Mouse (Mus musculus) layer of hippocampus, postnatal 14 days (tissue): ENCODE measurements around the gene Tfap2a. TPM values are rescaled to one million over a fixed set of nuclear protein-coding genes. Genes with fewer than 3 reads are reported as not detected.

Experiments used
- DNase-seq, 2 experiments: peaks; one replicate each; pipeline ENCODE4 v3.0.0; 2021 to 2022; ENCODE audit warnings: low spot score in 2 of 2, mixed read lengths in 1 of 2
- long read RNA-seq, 2 experiments: library from polyadenylated mRNA; stranded (forward); transcript quantifications; one replicate each; pipeline ENCODE4 v2.0.0; 2021
- total RNA-seq, 2 experiments: library from RNA; stranded (reverse); gene quantifications; 2 replicates each; pipeline ENCODE4 v1.2.3; 2021

Gene Tfap2a
- total RNA-seq = under 1 TPM; 0.41 to 0.52 TPM
- long read RNA-seq, experiment 1 = 0 reads
- long read RNA-seq, experiment 2, partial matches to known transcripts = 0 of 1 reads
- long read RNA-seq, experiment 2, other reads (novel, unspliced or antisense) = 1 of 1 reads

DNA sequence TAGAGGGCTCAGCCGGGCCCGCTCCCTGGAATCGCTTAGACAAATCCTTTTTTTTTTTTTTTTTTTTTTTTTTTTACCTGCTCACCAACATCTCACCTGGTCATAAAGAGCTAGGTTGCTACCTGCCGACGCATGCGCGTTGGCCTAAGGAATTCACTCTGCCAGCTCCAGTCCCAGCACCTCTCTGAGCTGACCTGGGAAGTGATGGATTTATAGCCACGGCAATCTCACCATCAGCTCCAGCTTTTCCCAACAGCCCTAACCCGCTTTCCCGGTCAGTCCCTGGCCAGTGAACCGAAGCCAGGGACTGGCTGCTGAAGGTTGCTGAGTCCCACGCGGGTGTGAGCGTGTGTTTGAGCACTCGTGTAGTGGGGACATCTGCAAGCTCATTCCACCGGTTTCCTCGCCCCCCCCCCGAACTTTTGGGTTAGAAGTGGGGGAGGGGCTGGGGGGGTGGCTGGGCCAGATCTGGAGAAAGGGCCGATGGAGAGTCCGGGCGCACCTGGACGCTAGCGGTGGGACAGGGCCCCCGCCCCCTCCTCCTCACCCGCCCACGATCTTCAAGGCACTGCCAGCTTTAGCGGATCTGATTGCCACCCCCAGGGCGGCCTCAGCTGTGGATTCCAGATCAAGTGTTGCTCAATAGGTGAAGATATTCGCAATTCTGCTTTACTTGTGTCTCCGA is at the start of gene Tfap2a:
Tfap2a (minus strand) TSS at position 181 of the 685 bp plus-strand sequence.
- DNase-seq = no peak

DNA sequence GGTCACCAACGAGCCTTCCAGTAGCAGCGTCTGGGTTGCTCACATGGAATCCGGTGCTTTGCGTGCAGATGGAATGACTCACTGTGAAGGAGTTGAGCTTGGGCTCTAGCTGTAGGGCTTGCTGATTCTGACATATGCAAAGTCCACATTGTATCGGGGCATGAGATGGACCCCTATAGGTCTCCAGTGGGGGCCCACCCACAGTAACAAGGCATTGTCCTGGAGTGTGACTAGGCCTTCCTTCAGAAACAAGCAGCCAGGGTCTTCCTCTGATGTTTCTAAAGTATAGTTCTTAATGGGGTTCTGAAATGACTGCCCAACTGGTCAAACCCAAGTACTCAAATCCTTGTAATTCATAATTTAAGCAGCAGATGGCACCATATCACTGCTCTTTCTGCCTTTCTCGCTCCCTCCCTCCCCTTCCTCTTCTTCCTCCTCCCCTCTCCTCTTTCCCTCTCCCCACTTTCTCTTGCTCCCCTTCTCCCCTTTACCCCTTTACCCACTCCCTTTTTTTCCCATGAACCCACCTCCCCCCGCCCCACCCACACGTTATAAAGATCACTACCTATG is 46.1 kb upstream of the Tfap2a start:
- DNase-seq = peak in 1 of 2 experiments; percentile 54

DNA sequence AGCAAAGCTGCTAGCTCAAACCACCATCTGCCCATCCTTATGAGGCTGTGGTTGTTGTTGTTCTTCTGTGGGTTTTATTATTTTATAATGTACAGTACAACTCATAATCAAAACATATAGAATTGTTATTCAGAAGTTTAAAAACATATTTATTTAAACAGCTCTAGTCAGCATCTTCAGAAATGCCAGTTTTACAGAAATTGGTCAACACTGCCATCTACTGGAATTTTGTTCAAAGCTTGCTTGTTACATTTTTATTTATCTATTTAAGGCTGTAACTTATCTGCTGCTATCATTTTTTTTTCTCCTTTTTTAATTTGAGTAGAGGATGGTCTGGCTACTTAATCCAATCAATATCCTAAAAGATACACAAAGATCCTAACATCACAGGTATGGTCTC is 19.8 kb upstream of the Tfap2a start:
- peak in 1 of 2 experiments; percentile 40 for DNase-seq

DNA sequence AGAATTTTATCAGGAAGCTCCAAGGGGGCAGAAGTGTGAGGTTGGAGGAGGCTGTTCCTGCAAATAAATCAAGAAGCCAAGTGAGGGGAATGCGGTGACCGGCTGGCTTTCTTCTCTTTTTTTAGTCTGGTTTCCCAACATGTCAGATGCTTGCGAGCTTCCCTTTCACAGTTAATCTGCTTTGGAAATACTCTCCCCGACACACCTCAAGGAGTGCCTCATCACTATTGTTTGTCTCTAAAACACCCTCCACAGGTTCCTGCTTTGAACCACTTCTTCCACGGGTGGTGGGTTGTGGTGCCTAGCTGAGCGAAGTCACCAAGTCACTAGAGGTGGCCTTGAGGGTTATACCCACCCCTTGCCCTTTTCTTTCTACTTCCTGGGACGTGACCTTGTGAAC is 18.2 kb upstream of the Tfap2a start:
- DNase-seq = no peak

DNA sequence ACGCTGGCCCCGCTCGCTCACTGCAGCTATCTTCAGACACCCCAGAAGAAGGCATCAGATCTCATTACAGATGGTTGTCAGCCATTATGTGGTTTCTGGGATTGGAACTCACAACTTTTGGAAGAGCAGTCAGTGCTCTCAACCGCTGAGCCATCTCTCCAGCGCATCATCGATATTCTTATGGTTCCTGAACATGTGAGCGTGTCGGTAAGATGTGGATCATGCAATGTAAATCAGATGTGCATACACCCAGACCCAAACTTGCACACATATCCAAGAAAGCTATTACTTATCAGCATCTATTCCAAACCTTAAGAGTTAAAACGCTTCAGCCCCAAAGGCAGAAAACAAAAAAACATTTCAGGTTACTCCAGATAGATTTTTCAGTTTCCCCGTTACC is 15.9 kb upstream of the Tfap2a start:
- no peak for DNase-seq

DNA sequence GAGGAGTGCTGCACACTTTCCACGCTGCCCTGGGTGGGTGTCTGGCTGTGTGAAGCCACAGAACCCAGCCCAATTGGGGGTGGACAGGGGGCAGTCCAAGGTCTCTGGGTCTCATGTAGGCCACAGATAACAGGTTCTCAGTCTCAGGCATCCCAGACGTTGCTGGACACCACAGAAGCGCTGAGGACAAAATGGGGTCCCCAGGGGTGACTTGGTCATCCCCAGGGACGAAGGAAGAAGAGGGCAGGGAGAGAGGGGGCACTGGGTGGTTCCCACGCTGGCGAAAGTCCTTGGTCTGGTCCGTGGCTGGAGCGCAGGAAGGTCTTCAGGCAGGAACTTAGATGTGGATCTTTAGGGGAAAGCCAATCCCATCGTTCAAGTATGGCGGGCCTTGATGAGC is 13.7 kb upstream of the Tfap2a start:
- no peak for DNase-seq

DNA sequence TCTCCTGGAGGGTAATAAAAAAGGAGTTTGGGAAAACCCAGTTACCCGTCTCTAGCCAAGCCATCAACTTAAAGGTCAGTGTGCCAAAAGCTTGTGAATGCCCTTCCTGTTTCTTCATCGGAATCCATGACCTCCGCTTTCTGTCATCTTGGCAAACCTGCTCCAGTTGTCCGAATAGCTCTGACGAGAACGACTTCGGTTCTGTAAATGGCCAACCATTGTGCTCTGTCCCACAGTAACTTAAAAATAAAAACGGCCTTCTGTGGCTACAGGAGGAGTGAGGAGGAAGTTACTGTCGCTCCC is 11.4 kb upstream of the Tfap2a start:
- DNase-seq = no peak

DNA sequence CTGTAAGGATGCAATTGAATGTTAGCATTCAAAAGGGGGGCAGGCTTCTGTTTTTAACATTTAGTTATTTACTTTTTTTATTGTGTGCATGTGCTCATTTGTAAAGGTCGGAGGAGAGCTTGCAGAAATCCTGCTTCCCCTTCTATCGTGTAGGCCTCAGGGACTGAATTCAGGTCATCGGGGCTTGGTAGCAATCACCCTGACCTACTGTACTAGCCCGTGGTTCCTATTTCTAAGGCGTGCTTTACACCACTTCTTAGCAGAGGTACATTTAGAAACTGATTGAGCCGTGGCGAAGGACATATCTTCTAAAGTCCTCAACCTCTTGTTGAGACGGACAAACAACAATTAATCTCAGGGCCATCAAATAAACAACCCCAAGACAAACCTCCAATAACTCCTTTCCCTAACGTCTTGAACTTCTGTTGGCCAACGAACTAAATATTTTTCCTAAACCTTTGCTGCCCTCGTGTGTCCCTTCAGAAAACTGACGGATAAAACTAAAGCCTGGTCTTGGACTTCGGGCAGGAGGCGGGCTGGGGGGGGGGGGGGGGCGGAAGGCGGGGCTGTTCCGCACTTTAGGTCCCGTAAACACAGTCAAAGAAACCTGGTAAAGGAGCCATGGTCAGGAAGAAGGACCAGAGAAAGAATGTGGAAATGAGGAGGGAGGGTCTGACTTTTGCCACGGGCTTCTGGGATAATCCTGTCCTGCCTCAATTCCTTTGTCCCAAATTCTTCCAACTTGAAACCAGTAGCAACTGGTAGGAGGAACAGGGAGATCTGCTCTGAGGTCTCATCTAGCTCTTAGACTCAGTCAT is 10.8 kb upstream of the Tfap2a start:
- no peak for DNase-seq

DNA sequence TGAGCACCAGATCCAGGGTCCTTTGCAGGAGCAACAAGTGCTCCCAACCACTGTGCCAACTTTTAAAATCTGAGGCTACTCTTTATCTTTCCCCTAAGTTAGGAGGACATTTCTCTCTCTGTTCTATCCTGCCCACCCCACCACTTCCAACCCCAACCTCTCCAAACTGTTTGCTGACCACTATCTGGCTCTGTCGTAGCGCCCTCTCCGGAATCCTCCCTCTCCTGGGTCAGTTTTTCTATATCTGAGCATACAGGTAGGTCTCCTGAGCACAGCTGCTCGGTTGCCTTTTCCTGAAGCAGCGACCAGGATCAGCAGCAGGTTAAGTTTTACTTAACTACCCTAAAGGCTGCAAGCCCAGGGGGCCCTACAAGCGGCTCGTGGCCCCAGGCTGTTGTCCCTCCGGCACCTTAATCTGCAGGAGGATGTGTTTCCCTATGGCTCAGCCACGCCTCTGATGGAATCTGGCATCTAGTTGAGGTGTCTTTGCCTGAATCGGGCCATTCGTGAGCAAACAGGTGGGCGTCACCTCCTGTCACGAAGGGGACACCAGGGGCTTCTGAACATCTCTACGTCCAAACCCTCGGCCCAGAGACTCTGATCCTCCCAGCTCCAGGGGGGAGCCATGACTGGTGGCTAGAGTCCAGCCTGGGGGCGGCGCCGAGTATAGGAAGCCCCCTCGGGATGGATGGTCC is 6.1 kb upstream of the Tfap2a start:
- no peak for DNase-seq

DNA sequence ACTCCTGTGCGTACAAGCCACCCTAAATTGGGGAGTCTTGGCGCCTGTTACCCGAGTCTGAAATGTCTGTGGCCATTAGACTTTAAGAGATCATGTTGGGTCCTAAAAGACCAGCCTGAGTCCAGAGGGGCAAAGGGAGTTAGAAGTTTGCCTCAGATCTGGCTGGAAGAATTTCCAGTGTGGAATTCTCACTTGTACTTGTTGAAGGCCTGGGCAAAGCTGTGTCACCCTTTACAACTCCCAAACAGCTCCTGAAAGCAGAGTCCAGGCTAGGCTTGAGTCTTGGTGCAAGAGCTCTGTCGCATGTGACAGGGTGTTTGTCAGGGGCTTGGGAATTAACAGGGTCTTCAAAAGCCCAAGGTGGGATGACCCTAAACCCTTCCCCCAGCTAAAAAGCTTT is 5.0 kb upstream of the Tfap2a start:
- DNase-seq = no peak

DNA sequence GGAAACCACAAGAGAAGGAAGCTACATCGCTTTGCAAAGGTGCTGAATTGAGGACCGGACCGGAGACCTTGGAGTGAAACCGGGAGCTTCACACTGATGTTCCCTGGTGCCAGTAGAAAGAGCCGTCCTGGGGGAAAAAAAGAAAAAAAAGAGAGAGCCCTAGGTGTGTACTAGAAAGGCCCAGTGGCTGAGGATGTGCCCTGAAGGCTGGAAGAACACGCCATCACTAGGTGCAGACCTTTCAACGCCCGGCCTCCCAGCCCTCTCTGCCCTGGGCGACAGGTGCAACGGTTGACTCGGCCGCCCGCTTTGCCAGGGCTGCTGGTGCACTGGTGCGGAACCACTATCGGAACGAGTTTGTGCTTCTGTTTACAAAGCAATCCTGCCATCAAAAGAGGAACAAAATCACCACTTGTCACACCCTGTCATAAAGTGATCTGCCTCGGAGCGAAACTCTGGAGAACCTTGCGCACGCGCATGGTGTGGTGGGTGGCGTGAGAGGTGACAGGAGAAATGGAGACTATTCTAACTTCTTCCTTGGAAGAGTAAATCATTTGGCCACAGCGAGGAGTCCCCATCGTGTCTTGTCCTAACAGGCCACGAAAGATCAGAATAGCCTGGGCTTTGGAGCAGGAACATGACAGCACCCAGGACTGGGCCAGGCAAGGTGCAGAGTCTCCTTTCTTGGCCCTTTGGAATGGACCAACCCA is 3.8 kb upstream of the Tfap2a start:
- DNase-seq = no peak

DNA sequence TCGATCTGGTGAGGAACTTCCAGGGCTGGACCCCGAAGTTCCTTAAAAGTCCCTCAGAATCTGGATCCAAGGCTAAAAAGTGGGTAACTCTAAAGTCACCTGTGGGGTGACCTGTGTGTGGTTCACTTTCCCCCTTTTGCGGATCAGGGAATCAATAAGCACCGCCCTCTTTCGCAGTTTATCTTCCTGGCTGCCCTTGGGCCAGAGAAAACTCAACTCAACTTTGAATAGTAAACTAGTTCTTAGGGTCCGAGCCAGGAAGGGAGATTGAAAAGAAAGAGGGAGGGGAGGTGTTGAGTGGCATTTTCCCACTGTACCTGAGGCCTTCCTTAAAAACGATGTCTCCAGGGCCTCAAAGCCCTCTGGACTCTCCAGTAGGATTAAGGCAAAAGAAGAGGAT is 3.3 kb upstream of the Tfap2a start:
- no peak for DNase-seq

DNA sequence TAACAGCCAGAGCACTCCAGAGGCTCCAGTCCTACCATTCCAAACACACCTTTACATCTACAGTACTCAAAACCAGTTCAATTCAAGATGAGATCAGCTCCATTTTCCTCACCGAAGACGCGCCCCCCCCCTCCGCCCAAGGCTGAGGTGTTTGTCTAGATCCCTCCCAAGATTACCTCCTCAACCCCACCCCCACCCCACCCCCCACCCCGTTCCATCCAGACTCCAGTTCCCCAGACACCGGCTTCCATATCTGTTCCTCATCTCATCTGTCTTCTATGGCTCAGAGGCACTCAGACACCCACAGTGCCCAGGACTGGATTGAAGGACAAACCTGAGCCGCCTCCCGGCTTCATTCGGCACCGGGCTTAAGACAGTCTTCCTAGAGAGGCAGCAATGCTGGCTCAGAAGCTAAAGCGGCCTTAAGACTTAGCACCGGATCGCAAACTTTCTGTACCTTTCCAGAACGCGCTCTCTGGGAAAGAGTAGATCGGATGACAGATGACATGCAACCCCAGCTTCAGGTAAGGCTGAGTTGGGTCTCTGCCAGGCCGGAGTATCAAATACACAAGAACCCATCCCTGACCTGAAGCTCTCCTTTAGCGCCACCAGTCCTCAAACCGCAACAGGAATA is 2.7 kb upstream of the Tfap2a start:
- DNase-seq = no peak

DNA sequence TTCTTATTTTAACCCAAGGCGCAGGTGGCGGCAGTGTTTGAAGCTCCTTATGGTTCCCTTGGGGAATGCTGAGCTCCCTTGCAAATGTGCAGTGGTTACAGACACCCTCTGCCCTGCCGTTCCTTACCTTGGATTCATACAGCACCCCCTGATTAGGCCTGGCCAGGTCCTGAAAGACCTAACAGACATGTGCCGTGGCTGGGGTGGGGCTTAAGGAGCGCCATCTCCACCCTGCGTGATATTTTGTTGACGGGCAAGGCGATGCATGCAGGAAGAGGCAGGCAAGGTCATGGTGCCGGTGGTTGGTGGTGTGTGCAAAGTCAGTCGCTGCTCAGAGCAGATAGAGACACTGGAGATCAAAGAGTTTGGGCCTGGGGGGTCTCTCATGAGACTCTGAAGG is 1.7 kb upstream of the Tfap2a start:
- DNase-seq = no peak

DNA sequence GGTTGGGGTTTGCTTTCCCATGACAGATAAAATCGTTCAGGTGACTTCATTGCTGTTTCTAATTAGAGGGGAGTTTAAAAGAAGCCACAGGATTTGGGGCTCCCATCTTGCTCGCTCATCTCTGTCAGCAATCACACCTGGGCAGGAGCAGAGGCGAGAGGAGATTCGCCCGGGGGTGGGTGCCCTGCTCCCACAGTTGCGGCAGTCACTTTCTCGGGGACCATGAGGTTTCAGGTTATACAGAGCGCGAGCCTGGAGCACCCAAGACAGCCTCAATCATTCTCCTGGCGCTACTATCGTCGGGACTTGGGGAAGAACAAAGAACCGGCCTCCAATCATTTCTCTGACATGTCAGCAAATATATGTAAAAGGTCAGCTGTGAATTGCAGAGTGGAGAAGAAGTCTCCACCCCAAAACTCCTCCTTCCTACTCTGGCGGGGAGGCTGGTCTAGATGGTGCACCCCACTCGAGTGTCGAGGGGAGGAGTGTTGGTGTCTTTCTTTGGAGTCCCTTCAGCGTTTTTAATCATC is 1.0 kb upstream of the Tfap2a start:
- no peak for DNase-seq

DNA sequence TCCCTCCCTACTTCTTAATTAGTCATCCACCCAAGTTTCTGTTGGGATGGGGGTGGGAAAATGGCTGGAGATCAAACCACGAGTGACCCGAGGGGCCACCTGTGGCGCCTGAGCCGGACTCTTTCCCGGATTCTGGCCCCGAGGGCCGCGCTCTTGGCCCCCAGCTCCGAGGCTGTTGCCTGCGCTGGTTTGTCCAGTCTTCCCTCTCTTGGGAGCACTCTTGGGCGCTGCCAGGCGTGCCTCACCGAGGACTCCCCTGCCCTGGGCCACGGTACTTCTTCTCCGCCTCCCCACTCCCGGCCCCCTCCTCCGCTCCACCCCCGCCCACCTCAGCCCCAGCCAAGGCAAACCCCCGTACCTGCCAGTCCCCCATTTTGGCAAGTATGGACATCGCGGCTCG is 415 bp downstream of the Tfap2a start:
- DNase-seq = no peak

DNA sequence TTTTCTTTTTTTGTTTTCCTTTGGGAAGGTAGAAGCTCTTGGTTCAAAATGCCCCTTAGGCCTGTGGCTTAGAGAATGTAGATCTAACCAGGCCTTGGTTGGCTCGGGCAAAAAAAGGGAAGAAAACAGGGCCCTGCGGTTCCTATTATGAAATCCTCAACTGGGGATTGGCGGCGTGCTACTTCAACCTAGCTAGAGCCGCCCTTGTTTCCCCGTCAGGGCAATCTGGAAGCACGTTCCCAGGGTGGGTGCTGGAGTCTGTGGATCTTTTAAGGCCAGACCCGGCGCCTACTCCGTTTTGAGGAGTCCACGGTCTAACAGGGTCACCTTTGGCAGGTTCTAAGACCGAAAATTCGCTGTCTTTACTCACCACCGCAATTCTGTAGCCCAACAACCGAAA is 1.1 kb downstream of the Tfap2a start:
- no peak for DNase-seq

DNA sequence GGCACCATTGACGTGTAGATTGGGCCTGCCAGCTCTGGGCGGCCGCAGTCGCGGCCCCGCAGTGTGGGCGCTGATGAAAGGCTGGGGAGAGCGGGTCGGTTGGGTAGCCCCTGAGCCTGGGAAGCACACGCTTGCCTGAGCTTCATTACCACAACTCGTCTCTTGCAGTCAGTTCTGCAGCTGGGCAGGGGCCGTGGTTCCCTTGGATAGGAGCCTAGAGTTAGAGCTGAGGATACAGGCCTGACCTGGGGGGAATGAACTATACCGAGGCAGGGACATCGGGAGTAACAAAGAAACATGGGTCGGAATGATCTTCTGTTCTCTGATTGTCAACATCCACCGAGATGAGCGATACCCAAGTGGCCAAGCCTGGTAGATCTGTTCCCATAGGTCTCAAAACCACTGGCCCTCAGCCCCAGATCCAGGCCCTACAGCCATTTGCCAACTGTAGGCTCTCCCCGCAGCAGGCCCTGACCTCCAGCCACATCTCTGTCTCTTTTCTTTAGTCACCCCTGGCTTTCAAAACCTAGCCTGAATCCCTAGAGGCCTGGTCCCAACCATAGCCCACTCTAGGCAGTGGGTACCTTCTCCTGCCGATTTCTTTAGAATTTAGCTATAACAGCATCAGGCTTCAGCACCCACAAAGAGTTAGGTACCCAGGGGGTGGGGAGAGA is 1.9 kb downstream of the Tfap2a start:
- DNase-seq = no peak

DNA sequence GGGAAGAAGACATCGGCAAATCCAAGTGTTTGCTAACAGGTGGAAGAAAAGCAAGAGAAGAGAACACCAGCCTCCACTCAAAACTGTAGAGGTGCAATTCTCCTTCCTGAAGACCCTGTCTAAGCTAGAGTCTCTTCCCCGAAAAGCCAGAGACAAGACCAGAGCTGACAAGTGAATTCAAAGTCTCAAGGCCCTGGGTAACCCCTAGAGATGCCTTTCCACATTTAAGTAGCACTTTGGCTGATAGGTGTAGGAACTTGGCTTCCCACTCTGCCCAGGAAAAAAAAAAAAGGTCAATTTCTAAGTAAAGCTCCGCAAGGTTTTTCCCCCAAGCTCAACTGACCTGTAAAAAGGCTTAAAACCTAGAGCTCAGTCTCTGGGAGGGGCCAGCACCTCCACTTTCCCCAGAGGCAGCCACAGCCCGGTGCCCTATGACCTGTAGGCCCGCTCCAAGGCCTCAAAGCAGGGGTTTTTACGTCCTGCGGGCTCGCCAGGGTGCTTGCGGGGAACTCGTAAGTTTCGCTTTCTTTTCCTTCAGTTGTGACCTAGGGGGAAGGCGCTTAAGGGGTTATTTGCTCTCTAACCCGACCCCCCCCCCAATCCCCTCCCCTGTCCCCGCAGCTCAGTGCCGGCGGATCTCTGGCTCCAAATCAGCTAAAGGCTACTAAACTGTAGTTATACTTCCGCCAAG is 2.6 kb downstream of the Tfap2a start:
- no peak for DNase-seq
